Mouse (Mus musculus): ENCODE measurements around the gene Mrps23.

The Mrps23 gene

DNA sequence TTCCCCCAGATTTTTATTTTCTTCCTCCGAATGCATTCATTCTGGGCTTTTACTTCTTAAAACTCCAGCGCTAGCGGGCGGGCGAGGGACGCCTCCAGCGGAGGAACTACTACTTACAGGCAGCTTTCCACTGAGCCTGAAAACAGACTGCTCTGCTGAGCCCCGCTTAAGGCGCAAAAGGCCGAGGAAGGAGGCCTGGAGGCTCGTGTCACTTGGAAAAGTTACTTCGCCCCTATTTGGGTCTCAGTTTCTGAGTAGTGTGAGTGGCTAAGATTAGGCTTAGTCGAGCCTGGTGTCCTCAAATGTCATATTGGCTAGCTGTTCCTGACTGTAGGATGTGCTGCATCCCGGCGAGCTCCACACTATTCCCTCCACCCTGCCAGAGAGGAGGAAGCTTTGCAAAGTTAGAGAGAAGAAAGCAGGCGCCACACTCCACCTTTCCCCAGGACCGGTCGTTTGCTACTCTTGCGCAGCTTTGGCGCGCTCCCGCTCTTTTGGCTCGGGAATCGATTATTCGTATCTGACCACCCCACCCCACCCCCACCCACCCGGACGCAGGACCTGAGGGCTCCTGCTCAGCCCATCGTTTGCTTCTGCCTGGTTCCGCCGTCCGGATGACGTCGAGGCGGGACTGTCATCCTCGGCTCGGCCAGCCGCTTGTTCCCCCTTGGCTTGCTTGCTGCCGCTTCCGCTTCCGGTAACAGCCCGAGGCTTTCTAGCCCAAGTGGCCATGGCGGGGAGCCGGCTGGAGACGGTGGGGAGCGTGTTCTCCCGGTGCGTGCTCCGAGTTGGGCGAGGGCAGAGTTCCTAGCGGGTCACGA, at the start of gene Mrps23:
Mrps23 (plus strand) TSS at position 677 of the 821 bp plus-strand sequence.
- peak; percentile 83 for DNase-seq (ENCODE audit: low read depth)

DNA sequence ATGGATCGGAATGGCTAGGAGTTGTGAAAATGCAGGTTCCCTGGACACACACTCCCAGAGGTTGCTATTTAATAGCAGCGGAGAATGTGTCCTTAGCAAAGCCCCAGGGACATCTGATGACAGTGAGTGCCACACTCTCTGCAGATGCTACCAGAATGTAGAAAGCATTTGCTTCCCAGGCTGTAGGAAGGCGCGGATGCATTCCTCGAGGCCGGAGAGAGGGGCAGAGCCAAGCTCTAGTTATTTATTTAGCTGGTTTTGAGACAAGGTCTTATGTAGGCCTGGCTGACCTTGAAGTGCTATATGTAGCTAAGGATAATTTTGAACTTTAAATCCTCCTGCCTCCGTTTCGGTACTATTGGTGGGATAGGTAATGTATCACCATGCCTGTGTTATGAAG, 49.7 kb upstream of the Mrps23 start:
- no peak for DNase-seq (ENCODE audit: low read depth)

DNA sequence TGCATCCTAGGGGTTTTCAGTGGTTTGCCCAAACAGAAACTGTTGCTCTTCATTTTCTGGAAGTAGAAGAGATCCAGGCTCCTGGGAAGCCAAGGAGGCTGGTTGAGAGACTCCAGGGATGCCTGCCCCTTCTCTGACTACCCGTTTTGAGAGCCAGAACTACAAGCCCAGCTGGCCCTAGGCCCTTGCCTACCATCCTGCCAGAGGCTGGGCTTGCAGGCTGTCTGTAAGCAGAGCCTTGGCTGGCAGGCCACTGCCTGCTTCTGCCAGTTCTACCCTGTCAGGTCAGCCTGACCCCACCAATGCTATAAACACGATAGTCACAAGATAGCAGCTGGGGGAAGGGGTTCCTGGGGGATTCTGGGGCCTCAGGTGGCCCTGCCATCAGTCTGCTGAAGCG, 48.7 kb upstream of the Mrps23 start:
- DNase-seq (ENCODE audit: low read depth): no peak

DNA sequence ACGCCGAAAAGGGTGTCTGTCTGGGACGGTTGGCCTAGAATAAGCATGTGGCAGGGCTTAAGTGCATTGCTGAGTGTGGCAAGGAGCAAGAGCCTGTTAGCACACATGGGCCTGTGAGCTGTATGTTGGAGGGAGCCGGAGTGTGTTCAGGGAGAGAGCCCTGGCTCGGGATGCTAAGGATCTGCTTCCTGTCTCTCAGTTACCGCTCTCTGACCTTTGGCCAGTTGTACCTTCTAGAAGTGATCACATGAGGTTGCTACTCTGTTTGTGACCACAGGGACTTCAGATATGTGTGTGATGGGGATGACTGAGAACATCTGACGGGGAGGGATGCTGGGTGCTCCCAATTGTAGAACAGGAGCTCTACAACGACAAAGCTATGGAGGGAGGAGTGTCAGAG, 48.2 kb upstream of the Mrps23 start:
- no peak for DNase-seq (ENCODE audit: low read depth)

DNA sequence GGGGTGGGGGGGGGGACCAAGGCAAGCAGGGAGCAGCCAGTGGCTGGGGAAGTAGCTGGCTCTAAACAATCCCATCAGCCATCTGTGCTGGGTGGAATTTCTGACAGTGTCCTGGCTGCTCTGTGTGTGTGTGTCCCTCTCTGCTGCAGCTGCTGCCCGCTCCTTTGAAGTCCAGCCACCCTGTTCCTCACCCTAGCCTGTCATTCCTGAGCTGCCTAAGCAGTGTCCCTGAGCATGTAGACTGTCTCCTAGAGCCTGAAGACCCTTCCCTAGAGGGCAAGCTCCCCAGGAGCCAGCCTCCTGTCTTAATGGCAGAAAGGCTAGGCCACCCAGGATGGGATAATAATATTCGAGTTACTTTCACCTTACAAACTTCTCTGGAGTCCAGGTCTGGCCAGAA, 47.8 kb upstream of the Mrps23 start:
- DNase-seq (ENCODE audit: low read depth): no peak

DNA sequence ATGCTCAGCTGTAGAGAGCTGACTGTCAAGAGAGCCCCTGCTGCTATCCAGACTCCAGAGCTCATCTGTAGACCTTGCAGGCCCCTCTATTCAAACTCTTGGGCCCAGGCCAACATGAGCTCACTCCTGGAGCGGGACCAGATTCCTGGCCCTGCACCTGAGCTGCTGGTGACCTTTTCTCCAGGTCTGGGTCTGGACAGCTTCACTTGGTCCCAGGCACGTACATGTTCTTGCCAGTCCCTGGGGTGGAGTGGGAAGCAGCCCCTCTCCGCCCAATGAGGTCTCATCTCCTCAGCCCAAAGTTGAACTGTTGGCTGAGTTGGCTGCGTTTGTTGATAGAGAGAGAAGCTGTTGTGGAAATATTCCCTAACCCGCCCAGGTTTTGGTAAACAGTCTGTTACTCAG, 45.3 kb upstream of the Mrps23 start:
- no peak for DNase-seq (ENCODE audit: low read depth)

DNA sequence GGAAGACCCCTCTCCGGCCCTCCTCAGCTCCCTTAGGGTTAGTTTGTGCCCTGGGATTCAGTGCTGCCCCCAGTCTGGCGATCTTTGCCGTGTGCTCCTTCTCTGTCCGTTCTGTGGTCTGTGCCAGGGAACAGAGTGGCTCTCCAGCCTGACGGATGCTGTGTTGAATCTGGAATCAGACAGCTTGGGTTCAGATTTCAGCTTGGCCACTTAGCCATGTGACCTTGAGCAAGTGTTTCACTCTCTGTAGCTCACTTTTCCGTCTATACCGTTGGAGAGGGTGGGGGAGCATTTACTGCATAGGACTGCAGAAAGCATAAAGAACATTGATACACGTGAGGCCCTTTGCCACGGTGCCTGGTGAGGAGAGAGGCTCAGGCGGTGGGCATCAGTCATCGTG, 44.8 kb upstream of the Mrps23 start:
- no peak for DNase-seq (ENCODE audit: low read depth)

DNA sequence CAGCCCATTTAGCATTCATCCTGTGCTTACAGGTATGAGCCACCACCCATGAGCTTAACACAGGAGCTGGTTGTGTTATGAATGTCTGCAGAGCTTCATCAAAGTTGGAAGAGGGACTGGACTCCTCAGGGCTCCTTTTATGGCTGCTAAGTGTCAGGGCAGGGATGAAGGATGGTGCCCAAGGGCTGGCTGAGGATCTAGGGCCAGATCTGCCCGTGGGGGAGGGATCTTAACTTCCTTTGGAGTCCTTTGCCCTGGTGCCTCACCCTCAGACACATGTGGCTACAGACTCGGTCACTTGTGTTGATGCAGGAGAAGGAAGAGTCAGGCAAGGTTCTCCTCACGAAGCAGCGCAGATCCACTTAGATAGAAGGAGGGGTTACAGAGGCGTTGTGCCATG, 43.9 kb upstream of the Mrps23 start:
- DNase-seq (ENCODE audit: low read depth): no peak

DNA sequence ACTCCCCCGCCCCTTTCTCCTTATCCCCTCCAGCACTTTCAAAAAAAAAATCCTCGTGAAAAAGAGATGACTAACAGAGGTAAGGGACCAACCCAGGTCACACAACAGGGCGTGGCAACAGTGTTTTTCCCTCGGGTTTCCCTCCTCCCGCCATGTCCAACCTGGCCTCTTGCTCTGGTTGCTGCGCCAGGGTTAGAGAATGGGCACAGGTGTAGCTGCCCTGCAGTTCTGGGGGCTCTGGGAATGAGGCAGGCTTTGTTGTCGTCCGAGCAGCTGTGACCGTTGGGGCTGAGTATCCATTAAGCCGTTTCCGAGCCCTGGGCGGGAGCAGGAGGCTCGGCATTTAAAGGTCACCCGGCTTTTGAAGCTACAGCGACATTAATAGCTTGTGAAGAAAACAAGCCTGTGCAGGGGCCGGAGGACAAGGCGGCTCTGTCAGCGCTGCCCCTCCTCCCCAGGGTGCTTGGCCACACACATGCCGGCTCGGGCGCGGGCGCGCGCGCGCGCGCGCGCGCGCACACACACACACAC, 43.1 kb upstream of the Mrps23 start:
- DNase-seq (ENCODE audit: low read depth): no peak

DNA sequence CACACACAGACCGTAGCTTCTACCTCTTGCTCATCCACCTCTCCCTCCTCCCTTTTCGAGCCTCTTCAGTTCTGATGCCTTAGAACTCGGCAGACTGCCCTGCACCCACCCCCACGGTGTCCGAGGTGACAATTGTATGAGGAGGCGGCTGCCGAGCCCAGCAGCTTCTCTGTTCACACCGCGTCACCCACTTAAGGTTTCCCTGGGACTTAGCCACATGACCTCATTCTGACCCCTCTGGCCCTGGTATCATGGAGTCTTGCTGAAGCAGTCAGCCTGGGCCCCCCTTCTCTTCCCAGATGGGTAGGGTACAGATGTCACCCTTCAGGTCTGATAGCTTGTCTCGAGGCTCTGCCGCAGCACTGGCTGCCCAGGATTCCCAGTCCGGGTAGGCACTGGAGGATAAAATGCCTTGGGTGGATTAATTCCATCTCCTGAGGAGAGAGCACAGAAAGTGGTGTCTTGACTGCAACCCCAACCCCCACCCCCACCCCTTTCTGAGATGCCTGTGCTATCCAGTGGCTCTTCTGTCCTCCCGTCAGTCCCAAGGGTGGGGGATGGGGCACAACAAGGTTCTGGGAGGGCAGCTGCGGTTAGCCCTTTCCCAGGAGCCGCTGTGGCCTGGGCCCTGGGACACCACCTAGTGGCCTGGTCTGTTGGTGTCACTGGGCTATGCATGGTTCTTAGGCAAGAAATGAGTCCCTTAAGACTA, 42.4 kb upstream of the Mrps23 start:
- DNase-seq (ENCODE audit: low read depth): peak; percentile 65

DNA sequence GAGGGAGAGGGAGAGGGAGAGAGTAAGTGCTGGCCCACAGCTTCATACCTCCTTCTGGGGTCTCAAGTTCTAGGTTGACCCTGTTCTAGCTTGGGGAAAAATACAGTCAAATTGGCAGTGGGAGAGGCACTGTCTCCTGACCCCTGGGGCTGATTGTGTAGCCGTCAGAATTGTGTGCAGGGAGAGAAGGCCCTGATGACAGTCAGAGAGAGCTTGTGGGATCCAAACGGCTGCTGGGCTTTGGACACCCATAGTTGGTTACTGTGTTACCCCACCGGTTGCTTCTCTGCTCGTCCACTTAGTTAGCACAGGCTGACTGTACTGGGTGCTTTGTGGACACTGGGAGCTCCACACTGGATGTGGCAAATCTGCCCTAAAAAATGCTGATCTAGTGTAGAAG, 41.4 kb upstream of the Mrps23 start:
- DNase-seq (ENCODE audit: low read depth): no peak

DNA sequence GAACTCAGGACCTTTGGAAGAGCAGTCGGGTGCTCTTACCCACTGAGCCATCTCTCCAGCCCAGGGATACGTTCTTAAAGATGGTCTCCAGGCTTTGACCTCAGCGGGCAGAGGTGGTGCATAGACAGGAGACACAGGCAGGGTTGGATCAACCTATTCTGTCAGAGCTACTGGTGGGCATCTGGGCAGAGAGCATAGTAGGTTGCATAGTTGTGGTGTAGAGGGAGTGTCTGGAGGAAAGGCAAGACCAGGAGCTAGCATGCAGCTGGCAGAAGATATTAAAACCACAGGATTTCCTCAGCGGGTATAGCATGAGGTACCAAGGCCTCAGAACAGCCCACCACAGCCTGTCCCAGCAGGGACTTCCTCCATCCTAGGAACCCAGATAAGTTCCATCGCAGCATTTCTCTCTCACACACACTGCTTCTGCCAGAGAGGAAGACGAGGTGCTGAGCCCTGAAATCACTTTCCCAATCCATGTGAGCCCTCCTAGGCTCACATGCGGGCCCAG, 39.9 kb upstream of the Mrps23 start:
- no peak for DNase-seq (ENCODE audit: low read depth)

DNA sequence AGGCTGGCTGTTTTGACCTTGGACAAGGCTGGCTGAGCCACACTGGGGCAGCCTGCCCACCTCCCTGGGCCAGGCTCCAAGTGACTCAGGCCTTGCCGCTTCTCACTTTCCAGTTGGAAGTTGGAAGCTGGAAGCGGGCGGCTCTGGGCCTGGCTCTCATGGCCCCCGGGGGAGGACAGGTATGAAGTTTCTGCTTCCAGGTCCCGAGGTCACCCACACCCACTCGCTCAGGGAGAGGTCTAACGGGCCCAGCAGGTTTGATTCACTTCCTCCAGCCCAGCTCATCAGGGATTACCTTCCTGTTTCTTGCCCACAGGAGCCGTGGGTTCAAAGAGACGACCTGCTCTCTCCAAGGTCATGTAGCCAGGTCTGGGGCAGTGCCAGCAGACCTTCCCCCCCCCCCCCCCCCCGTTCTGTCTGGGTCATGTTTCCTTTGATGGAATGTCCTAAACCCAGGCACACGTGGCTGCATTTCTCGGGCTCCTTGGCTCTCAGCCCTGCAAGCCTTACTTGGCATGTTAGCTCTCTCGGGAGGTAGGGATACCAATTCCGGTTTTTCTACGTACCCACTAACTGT, 39.3 kb upstream of the Mrps23 start:
- DNase-seq (ENCODE audit: low read depth): no peak

DNA sequence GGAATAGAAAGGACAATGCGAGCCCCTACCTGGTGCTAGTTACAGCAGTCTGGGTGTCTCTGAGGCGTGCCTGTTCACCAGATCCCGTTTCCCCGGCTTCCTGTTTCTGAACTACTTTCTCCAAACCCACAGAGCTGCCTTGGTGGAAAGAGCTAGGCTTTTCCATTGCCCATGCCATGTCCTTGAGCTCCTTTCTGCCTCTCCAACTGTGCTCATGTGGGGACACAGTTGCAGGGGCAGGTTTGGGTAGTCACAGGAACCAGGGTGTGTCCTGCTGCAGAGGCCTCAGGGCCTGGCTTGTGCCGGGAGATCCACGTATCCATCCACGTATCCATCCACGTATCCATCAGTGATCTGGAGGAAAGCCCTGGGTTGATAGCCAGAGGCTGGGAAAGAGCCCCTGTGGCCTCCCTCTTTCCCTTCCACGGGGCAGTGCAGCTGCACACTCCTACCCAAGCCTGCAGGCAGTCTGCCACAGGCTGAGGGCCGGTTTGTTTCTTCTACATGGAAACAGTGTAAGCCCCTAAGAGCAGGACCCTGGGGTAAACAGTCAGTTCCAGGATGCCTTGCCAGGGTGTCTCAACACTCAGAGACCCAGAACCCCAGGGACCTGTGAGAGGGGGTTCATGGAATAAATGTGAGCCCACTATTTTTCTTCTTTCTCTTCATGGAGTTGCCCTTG, 38.4 kb upstream of the Mrps23 start:
- DNase-seq (ENCODE audit: low read depth): no peak

DNA sequence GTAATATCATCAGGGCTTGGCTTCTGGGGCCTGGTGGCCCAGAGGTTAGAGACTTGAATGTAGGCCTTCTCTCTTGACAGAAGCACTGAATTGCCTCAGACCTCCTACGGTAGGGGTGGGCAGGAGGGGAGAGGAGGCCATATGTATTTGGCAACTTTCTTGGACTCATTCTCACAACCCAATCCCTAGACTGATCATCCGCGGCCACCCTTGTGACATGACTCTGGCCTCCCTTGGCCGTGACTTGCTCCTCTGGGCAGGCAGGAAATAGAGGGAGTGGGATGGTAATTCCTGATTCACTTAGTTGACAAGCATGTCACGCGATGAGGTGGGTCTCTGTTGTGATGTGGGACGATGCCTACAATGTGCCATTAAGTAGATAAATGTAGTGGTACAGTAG, 37.7 kb upstream of the Mrps23 start:
- no peak for DNase-seq (ENCODE audit: low read depth)

DNA sequence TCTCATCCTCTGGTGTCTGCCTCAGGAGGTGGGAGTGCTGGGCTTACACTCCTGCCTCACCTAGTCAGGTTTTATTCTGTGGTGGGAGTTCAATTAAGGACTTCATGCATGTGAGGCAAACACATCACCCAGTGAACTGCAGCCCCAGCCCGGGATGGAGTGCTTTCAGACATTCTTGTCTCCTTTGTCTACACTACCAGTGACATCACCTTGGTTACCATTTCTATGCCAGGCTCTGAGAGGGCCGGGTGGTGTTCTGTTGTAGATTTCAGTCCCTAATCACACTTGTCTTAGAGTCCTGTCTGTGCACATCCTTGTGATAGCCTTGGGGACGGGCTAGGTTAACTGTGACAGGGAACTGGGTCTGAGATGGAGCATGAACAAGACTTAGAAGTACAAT, 35.6 kb upstream of the Mrps23 start:
- DNase-seq (ENCODE audit: low read depth): no peak

DNA sequence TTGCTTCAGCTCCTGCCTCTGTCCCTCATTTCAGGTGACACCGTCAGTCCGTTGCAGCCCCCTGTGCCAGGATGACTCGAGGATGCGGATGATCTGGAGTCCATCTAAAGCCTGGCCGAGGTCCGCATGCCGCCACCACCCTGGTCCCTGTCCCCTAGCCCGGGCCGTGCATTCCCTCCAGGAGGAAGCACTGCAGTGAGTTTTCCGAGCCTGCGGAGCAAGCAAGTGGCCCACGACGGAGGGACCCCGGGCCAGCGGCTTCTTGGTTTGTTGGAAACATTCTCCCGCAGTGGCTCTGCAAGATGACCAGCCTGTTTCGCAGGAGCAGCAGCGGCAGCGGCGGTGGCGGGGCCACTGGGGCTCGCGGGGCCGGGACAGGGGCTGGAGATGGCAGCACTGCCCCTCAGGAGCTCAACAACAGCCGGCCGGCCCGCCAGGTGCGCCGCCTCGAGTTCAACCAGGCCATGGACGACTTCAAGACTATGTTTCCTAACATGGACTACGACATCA, 34.6 kb upstream of the Mrps23 start:
- no peak for DNase-seq (ENCODE audit: low read depth)

DNA sequence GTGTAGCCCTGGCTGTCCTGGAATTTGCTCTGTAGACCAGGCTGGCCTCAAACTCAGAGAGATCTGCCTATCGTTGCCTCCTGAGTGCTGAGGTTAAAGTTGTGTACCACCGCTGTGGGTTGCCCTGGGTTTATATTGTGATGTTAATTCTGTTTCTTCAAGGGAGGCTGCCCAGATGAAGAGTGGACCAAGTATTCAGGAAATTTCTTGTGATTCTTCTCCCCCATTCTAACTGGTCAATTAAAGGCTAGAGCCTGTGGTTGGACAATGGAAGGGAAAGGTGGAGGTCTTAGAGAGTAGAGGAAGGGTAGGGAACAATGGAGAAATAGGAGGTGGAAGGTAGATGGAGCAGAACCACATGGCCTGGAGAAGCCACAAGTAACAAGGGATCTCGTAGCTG, 33.6 kb upstream of the Mrps23 start:
- DNase-seq (ENCODE audit: low read depth): no peak

DNA sequence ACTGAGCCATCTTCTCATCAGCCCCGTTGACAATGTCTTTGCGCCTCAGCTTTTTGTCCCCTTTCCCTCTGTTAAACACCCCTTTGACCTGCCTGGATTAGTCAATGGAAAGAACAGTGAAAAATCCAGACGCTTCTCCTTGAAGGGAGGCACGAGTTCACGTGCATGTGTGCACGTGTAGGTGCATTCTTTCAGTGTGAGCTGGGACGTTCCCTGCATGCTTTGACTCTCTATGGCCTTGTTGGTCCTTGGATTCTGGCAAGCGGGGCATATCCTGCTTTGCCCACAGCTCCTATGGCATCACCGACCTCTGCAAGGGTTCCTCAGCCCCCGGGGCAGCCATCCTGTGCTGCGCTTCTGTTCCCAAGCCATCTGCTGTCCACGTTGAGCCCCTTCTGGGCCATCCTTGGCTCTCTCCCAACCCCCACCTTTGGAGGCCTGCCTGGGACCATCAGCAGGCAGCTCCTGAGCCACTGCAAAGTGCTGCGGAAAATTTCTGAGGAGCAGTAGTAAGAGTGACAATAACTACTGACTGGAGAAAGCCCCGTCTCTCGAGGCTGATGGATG, 32.2 kb upstream of the Mrps23 start:
- no peak for DNase-seq (ENCODE audit: low read depth)

DNA sequence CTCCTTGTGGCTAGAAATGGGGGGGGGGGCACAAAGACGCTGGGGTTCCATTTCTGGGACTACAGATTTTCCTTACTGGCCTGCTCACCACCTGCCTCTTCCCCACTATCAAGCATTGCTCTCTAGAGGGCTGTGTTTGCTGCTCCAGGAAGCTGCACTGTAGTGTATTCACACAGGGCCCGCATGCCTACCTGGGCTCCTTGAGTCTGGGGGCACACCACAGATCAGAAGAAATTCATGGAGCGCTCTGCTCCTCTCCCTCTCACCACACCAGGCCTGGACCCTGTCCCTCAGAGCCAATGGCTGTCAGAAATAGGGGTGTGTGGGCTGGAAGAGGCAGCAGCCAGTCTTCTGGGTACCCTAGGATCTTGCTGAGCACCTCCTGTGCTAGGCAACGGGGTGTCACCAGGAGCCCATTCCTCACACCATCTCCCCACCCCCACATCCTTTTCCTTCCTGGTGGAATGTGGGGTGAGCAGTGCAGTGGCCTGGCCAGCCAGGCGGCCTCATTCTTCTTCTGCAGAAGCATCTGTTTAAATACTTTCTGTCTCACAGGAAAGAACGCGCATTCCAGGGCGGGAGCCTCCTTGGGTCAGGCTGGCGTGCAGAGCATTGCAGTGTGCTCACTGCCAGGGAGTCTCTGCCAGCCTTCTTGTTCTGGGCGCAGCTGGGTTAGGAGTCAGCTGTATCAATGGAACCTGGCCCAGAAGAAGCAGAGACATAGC, 31.4 kb upstream of the Mrps23 start:
- no peak for DNase-seq (ENCODE audit: low read depth)

All from c-Kit-positive CD71-negative TER-119-negative erythroid progenitor cells, embryonic 14.5 days (primary cell).